8 mouse cellular contexts compared by ENCODE assay signal in the genomic region with DNA sequence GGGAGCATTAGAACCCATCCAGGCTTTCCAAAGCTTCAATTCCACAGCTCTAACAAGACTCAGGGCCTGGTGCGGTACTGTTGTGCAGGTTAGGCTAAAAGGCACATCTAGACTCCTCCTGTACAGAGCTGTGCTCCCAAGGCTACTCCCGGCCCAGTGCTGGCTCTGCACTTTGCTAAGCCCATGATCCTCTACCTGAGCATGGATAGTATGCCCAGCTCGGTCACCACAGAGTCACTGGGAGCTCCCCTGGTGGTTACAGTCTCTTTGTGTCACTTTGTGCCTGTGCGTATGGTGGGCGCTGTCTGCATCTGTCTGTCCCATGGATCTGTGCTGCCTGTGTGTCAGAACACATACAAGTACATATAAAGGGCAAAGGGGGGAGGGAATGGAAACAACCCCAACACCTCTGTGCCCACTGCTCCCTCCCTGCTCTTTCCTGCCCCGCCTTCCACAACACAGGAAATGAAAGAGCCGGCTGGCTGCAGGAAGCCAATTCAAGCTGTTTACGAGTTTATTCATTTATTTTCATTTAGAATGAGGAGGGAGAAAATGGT. TPM values are rescaled to one million over a fixed set of nuclear protein-coding genes. Genes with fewer than 3 reads are reported as not detected.
A peak's percentile ranks its signal among the peaks of the same experiment; 100 is the strongest.
DNase-seq lines count a peak whose midpoint lies in the region; ATAC-seq lines count a peak whose summit lies in the region.

No protein-coding gene starts in this region.

- no peak overlapping the region for H3K4me3 ChIP-seq in forebrain, embryonic 15.5 days
- no peak overlapping the region for H3K4me3 ChIP-seq in hindbrain, embryonic 16.5 days (ENCODE audit: low read length)
- peak overlapping the region; percentile 82 for H3K4me3 ChIP-seq in liver, embryonic 12.5 days

- H3K27ac ChIP-seq in forebrain, embryonic 15.5 days (replicated peaks): peak overlapping the region; percentile 74
- H3K27ac ChIP-seq in hindbrain, embryonic 16.5 days (ENCODE audit: low read depth, low read length): peak overlapping the region; percentile 60
- H3K27ac ChIP-seq in liver, embryonic 12.5 days: peak overlapping the region; percentile 100

- peaks cover 30% of the 10 kb centered on the region for H3K4me1 ChIP-seq in forebrain, embryonic 15.5 days
- H3K4me1 ChIP-seq in hindbrain, embryonic 16.5 days (ENCODE audit: control insufficient read depth, insufficient read depth, low read depth, low read length): peaks cover 15% of the 10 kb centered on the region; the same call in 1 of the 2 replicates
- H3K4me1 ChIP-seq in liver, embryonic 12.5 days: peaks cover 96% of the 10 kb centered on the region

- no peak overlapping the region for H3K4me2 ChIP-seq in forebrain, embryonic 15.5 days (replicated peaks)
- H3K4me2 ChIP-seq in hindbrain, embryonic 16.5 days (ENCODE audit: low read length): no peak overlapping the region
- H3K4me2 ChIP-seq in liver, embryonic 12.5 days: peak overlapping the region; percentile 95

- no peaks in the 10 kb centered on the region for H3K36me3 ChIP-seq in forebrain, embryonic 15.5 days
- H3K36me3 ChIP-seq in hindbrain, embryonic 16.5 days (ENCODE audit: control insufficient read depth, insufficient read depth, low read length): no peaks in the 10 kb centered on the region
- peaks cover 42% of the 10 kb centered on the region for H3K36me3 ChIP-seq in liver, embryonic 12.5 days

- peak; percentile 82 for DNase-seq in 416B (ENCODE audit: low read depth)
- peak; percentile 76 for DNase-seq in NIH3T3 (ENCODE audit: low read depth)
- peak; percentile 91 for DNase-seq in naive thymus-derived CD4-positive, alpha-beta T cell, adult 2 months (ENCODE audit: low read depth)
- no peak for DNase-seq in cerebellum, postnatal 36 days
- DNase-seq in retina, postnatal 1 day: no peak

- H3K27me3 ChIP-seq in forebrain, embryonic 15.5 days: no peaks in the 10 kb centered on the region
- no peaks in the 10 kb centered on the region for H3K27me3 ChIP-seq in hindbrain, embryonic 16.5 days (replicated peaks; ENCODE audit: control insufficient read depth, insufficient read depth, low read length)
- H3K27me3 ChIP-seq in liver, embryonic 12.5 days (replicated peaks): no peaks in the 10 kb centered on the region

- no peaks in the 10 kb centered on the region for H3K9me3 ChIP-seq in forebrain, embryonic 15.5 days
- H3K9me3 ChIP-seq in hindbrain, embryonic 16.5 days (ENCODE audit: control insufficient read depth, low read length): no peaks in the 10 kb centered on the region
- H3K9me3 ChIP-seq in liver, embryonic 12.5 days (replicated peaks): no peaks in the 10 kb centered on the region

- ATAC-seq in forebrain, embryonic 15.5 days (replicated peaks): peak; percentile 65
- peak; percentile 28 for ATAC-seq in hindbrain, embryonic 16.5 days
- no peak for ATAC-seq in liver, embryonic 12.5 days

- 62% methylated on average over 8 of the region's 8 CpGs for WGBS in forebrain, embryonic 15.5 days
- WGBS in hindbrain, embryonic 16.5 days: 57% methylated on average over 8 of the region's 8 CpGs
- WGBS in liver, embryonic 12.5 days (ENCODE audit: insufficient replicate concordance): 28% methylated on average over 8 of the region's 8 CpGs

- H3K9ac ChIP-seq in forebrain, embryonic 15.5 days (replicated peaks): no peak overlapping the region
- peak overlapping the region; percentile 8; the same call in 1 of the 2 replicates for H3K9ac ChIP-seq in hindbrain, embryonic 16.5 days (ENCODE audit: low read depth, low read length)
- H3K9ac ChIP-seq in liver, embryonic 12.5 days: peak overlapping the region; percentile 93

RNA-seq across cellular contexts. Expression of gene Tspan32, which starts 3.6 kb away (rescaled TPM):
- polyA plus RNA-seq in forebrain, embryonic 15.5 days (2015; fragmentation: Nextera tagmentation; extraction: Ambion mirVana): 0.33 and 0.64 TPM in 2 replicates
- polyA plus RNA-seq in hindbrain, embryonic 16.5 days (2015; fragmentation: Nextera tagmentation; extraction: Ambion mirVana): 0.28 and 0.41 TPM in 2 replicates
- polyA plus RNA-seq in liver, embryonic 12.5 days (2016; fragmentation: Nextera tagmentation; extraction: Ambion mirVana): 105 and 106 TPM in 2 replicates

RNA-seq across cellular contexts. Expression of gene Ascl2, which starts 39.4 kb away (rescaled TPM):
- polyA plus RNA-seq in forebrain, embryonic 15.5 days (2015; fragmentation: Nextera tagmentation; extraction: Ambion mirVana): 0.27 and 0.46 TPM in 2 replicates
- 0.93 and 1.3 TPM in 2 replicates for polyA plus RNA-seq in hindbrain, embryonic 16.5 days (2015; fragmentation: Nextera tagmentation; extraction: Ambion mirVana)
- polyA plus RNA-seq in liver, embryonic 12.5 days (2016; fragmentation: Nextera tagmentation; extraction: Ambion mirVana): 1.3 TPM in 2 replicates

RNA-seq across cellular contexts. Expression of gene Cd81, which starts 44.1 kb away (rescaled TPM):
- 286 and 294 TPM in 2 replicates for polyA plus RNA-seq in forebrain, embryonic 15.5 days (2015; fragmentation: Nextera tagmentation; extraction: Ambion mirVana)
- 532 and 585 TPM in 2 replicates for polyA plus RNA-seq in hindbrain, embryonic 16.5 days (2015; fragmentation: Nextera tagmentation; extraction: Ambion mirVana)
- polyA plus RNA-seq in liver, embryonic 12.5 days (2016; fragmentation: Nextera tagmentation; extraction: Ambion mirVana): 154 TPM in 2 replicates

Comparison
In these comparisons a context has a peak if more than half of its experiments do, and no peak if none do; other contexts are left out.
1. DNase-seq: peak in 416B (single experiment), NIH3T3 (single experiment) and naive thymus-derived CD4-positive, alpha-beta T cell, adult 2 months (single experiment); none in cerebellum, postnatal 36 days (0 of 2) and retina, postnatal 1 day (single experiment).
2. RNA of gene Tspan32, which starts 3.6 kb away (polyA plus RNA-seq): 105 to 106 TPM in liver, embryonic 12.5 days; 0.33 to 0.64 TPM in forebrain, embryonic 15.5 days and 0.28 to 0.41 TPM in hindbrain, embryonic 16.5 days; every median in the first group is over 10 times any median in the second.
3. Peak in every context shown above with its lines, with median percentiles within 50 percentile points of each other: H3K27ac ChIP-seq.